Mouse (Mus musculus) ES-Bruce4 (cell line): ENCODE data around the gene Batf2.

Source experiments
- CTCF ChIP-seq: IDR thresholded peaks from one replicate; pipeline ENCODE4 v1.8.1; 2011; ENCODE audit warnings: low read depth, low read length
- EP300 ChIP-seq: IDR thresholded peaks from 2 replicates; pipeline ENCODE4 v1.6.1; 2011; ENCODE audit warnings: low read depth, low read length; ENCODE audit not compliant: insufficient read depth

- TF ChIP-seq CTCF (no peak), EP300 (no peak)
Measured at GRCm38 (mm10) chr19:6182534-6182933, 41.8 kb downstream of the Batf2 start.
